Mouse (Mus musculus) fat pad, adult 2 months (tissue): ENCODE data around the gene Olfr1013.

Source experiments
- DNase-seq: peaks from one replicate; pipeline ENCODE4 v3.0.0-alpha.2; 2011; ENCODE audit warnings: low read depth, low spot score; ENCODE audit errors: extremely low read depth

Gene Olfr1013

DNA sequence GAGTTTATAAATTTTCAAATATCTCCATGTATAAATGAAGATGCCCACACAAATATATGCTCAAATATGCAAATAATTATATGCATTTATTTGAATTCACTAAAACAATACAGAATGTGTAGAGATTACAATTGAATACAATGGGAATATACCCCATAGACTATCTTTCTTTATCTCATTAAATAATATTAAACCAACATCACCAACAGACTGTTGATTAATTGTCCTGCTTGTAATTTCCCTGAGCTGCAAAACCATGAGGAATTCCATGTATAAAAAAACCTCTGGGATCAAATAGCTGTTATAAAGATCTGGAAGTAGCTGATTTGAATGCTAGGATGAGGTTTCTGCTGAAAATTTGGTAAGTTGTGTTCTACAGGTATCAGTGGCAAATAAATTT is at the start of gene Olfr1013:
Olfr1013 (plus strand) TSS at position 301 of the 400 bp plus-strand sequence.
- no peak for DNase-seq

DNA sequence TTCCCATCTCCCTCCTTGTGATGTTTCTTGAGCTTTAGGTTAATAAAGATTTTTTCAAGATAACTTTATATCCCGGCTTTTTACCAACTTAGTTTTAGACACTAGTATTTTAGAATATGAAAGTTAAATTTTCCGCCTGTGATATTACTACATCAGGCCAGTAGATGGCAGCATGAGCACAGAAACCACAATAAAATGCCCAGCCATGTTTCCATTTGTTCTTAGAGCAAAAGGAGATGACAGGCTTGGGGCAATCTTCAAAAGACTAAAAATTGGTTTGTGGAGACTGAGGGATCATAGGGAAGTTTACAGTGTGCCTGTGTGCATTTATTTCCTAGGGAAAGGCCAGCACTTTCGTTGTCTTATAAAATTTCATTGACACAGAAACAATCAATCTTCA is 41.1 kb upstream of the Olfr1013 start:
- no peak for DNase-seq

- DNase-seq = no peak
Observed at GRCm38 (mm10) chr2:85753822-85754221, 13.1 kb upstream of the Olfr1013 start.

DNA sequence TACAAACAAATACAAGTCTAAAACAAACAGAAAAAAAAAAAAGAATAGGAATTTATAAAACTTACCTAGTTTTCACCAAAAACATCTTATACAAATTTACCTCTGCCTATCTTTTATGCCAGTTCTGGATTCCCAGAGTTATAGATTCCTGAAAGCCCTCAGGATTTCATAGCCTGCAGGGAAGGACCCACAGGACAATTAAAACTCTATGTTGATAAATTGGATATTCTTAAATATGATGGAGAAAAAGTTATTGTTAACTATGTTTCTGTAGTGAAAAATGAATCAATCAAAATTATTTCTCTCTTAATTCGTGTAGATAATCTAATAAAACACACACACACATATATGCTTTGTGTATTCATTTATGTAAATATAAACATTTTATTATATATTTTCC is 4.2 kb upstream of the Olfr1013 start, which contains the start of gene Olfr1012:
Olfr1012 (minus strand) TSS at position 101 of the 400 bp plus-strand sequence.
- DNase-seq = no peak

- DNase-seq = no peak
Observed at GRCm38 (mm10) chr2:85772413-85772812, 5.5 kb downstream of the Olfr1013 start, which contains the start of gene Olfr1014. Gene Olfr1014, plus strand, starts transcription at chr2:85772713.

- DNase-seq = no peak
Observed at GRCm38 (mm10) chr2:85781717-85782116, 14.8 kb downstream of the Olfr1013 start, which contains the start of gene Olfr1015. Gene Olfr1015, plus strand, starts transcription at chr2:85782017.

DNA sequence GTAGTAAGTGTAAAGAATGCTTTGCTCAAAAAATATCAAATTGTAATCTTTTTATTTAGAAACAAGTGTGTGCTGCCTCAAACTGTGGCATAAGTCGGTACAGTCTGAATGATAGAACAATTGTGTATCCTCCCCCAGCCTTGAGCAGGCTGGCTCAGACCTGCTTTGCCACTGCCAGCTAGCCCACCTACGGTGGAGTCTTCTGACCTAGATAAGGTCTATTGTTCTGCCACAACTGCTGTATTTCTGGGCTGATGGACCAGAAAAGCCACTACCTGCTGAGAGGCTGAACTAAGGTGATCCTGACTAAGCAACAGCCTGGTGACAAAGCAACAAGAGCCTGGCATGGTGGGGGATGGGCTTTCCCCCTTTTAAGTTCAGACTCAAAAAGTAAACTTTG is 25.4 kb downstream of the Olfr1013 start:
- DNase-seq = no peak

DNA sequence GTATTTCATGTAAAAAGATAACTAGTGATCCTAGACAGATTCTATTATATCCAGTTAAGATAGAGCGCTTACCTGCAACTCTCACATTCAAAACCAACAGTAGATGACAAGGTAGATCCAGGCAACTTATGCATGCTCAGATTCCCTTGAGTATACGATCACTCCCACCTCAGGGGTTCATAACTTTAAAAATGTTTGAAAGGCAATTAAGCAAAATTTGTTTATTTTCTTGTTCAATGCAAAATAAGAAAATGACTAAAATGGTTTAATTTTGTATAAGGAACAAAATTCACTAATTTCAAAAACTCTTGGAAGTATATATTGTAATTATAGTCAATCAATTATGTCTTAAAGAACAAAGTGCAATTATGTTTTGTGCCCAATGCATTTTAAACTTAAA is 35.5 kb downstream of the Olfr1013 start, which contains the start of gene Olfr1016:
Olfr1016 (minus strand) TSS at position 101 of the 400 bp plus-strand sequence.
- no peak for DNase-seq

DNA sequence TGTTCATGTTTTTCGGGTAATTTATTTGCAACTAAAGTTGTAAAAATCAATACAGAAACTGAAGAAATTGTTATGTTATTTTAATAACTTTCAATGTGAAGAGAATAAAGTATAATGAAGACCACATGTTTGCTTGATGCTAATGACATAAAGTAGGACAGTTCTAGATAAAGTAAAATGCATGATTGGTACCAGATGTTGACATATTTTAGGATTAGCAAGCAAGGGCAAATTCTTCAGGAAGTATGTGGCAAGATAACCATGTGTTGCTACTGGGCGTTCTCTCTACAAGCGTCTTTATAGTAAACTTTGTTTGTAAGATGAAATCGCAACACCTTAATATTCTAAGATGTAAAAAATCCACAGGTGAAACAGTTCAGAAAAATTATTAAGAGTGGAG is 37.6 kb downstream of the Olfr1013 start:
- DNase-seq = no peak

DNA sequence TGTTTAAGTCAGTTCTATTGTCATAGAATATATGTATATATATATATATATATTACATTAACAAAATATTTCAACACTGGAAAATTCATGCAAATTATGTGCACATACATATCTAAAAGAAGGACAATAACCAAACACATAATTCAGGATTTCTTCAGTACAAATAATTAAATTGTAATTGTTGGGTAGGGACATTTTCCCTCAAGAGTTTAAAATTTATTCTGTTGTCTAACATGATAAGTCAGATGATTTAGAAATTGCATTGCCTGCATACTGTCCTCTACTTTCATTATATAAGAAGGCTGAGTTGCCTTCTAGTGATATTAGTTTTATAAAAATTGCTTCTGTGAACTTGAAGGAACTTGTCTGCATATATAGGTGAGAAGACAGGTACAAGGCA is 51.3 kb downstream of the Olfr1013 start, which contains the start of gene Olfr1018:
Olfr1018 (plus strand) TSS at position 301 of the 400 bp plus-strand sequence.
- DNase-seq = no peak
